Mouse (Mus musculus) retina, postnatal 1 day (tissue): Measurements from ENCODE around the gene Map2k5.
A peak's percentile ranks its signal among the peaks of the same experiment; 100 is the strongest.

Experiments used
- DNase-seq: peaks from one replicate; pipeline ENCODE4 v3.0.0-alpha.2; 2012

Map2k5 gene

GRCm38 (mm10) chr9:63144502-63145248, 233.0 kb downstream of the Map2k5 start:
- peak; percentile 44 for DNase-seq

- peak; percentile 27 for DNase-seq
Observed at GRCm38 (mm10) chr9:63143641-63144501, 233.8 kb downstream of the Map2k5 start.

GRCm38 (mm10) chr9:63143227-63143626, 234.5 kb downstream of the Map2k5 start:
- no peak for DNase-seq

- DNase-seq, result peak; percentile 63
Observed at GRCm38 (mm10) chr9:63142335-63143036, 235.2 kb downstream of the Map2k5 start.

GRCm38 (mm10) chr9:63141641-63142334, 235.9 kb downstream of the Map2k5 start:
- DNase-seq, result peak; percentile 43

GRCm38 (mm10) chr9:63140211-63140610, 237.5 kb downstream of the Map2k5 start:
- DNase-seq, result no peak

- DNase-seq, result no peak
Observed at GRCm38 (mm10) chr9:63139661-63140060, 238.0 kb downstream of the Map2k5 start.

GRCm38 (mm10) chr9:63138481-63138967, 239.2 kb downstream of the Map2k5 start:
- peak; percentile 61 for DNase-seq

- peak; percentile 18 for DNase-seq
Observed at GRCm38 (mm10) chr9:63137615-63137915, 240.1 kb downstream of the Map2k5 start.

- DNase-seq, result peak; percentile 27
Observed at GRCm38 (mm10) chr9:63136756-63137614, 240.7 kb downstream of the Map2k5 start.

GRCm38 (mm10) chr9:63136241-63136640, 241.5 kb downstream of the Map2k5 start:
- DNase-seq, result peak; percentile 20

GRCm38 (mm10) chr9:63135801-63136200, 241.9 kb downstream of the Map2k5 start:
- peak; percentile 78 for DNase-seq

GRCm38 (mm10) chr9:63135356-63135755, 242.3 kb downstream of the Map2k5 start:
- DNase-seq, result no peak

- DNase-seq, result no peak
Observed at GRCm38 (mm10) chr9:63133659-63134058, 244.0 kb downstream of the Map2k5 start.

GRCm38 (mm10) chr9:63132673-63133601, 244.8 kb downstream of the Map2k5 start:
- DNase-seq, result peak; percentile 96

- DNase-seq, result peak; percentile 63
Observed at GRCm38 (mm10) chr9:63131957-63132602, 245.6 kb downstream of the Map2k5 start.

GRCm38 (mm10) chr9:63129641-63130041, 248.1 kb downstream of the Map2k5 start:
- DNase-seq, result no peak

- no peak for DNase-seq
Observed at GRCm38 (mm10) chr9:63124512-63124911, 253.2 kb downstream of the Map2k5 start.

GRCm38 (mm10) chr9:63123451-63124438, 254.0 kb downstream of the Map2k5 start:
- DNase-seq, result peak; percentile 93
